Mouse (Mus musculus) midbrain, embryonic 16.5 days (tissue): ENCODE measurements around the gene Thada. TPM values are rescaled to one million over a fixed set of nuclear protein-coding genes. Genes with fewer than 3 reads are reported as not detected.

Experiments
- ATAC-seq: fragments of 200-750 bp; cut with Nextera tagmentation; 2 replicates; pipeline ENCODE4 v1.8.0; 2017; ENCODE audit warnings: moderate TSS enrichment
- H3K27ac ChIP-seq: fragments of 300-500 bp; sonication (generic); 2 replicates; pipeline ENCODE4 v1.5.1; 2014; ENCODE audit warnings: mild to moderate bottlenecking, low read length, mixed read lengths
- H3K27me3 ChIP-seq: fragments of 300-500 bp; sonication (generic); 2 replicates; pipeline ENCODE4 v1.6.1; 2014; ENCODE audit warnings: low read depth, low read length, mixed read lengths; ENCODE audit not compliant: control insufficient read depth, insufficient read depth
- H3K36me3 ChIP-seq: fragments of 300-500 bp; sonication (generic); 2 replicates; pipeline ENCODE4 v1.6.1; 2014; ENCODE audit warnings: mild to moderate bottlenecking, low read length, moderate library complexity, mixed read lengths; ENCODE audit not compliant: control insufficient read depth, insufficient read depth
- H3K4me1 ChIP-seq: fragments of 300-500 bp; sonication (generic); 2 replicates; pipeline ENCODE4 v1.6.1; 2014; ENCODE audit warnings: mild to moderate bottlenecking, low read length, mixed read lengths; ENCODE audit not compliant: control insufficient read depth, insufficient read depth
- H3K4me2 ChIP-seq: fragments of 300-500 bp; sonication (generic); 2 replicates; pipeline ENCODE4 v1.6.1; 2014; ENCODE audit warnings: mild to moderate bottlenecking, low read length, mixed read lengths
- H3K4me3 ChIP-seq: fragments of 300-500 bp; sonication (generic); 2 replicates; pipeline ENCODE4 v1.5.1; 2014; ENCODE audit warnings: low read depth, mild to moderate bottlenecking, low read length, moderate library complexity, mixed read lengths
- H3K9ac ChIP-seq: fragments of 300-500 bp; sonication (generic); 2 replicates; pipeline ENCODE4 v1.6.1; 2014; ENCODE audit warnings: low read depth, low read length, mixed read lengths
- H3K9me3 ChIP-seq: fragments of 300-500 bp; sonication (generic); replicated peaks from 2 replicates; pipeline ENCODE4 v1.6.1; 2014; ENCODE audit warnings: mild to moderate bottlenecking, low read length, mixed read lengths; ENCODE audit not compliant: control insufficient read depth, poor library complexity, severe bottlenecking
- WGBS: fragments of 180-500 bp; shearing (Covaris S2); extraction: QIAGEN DNeasy Blood & Tissue Kit; methylation state at CpG from one replicate; pipeline ENCODE4 v1.1.7; 2014; 5-methylcytosine and 5-hydroxymethylcytosine counted together
- polyA plus RNA-seq: library from polyadenylated mRNA; unstranded; fragments of >200 nt; fragmentation: Nextera tagmentation; extraction: Ambion mirVana; gene quantifications from 2 replicates; pipeline ENCODE4 v1.2.1, GENCODE M21; 2015

The Thada gene
- polyA plus RNA-seq, 1 experiment from 2014 or later = 6.5 TPM

DNA sequence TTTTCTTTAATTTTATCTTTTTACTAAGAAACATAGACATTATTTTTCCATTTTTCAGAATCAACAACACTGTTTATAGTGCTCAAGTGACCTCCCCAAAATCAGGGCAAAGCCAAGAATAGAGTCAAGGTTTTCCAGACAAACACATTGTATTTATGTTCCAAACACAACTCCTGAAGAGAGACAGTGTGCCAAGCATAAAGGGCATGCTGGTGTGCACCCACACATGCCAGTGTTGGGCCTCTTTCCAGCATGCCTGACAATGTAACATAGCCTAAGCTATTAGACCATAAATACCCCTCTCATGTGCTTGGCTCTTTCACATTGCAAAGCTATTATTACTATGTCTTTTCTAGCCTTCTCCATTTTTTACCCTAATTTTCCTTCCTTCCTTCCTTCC lies 205.8 kb downstream of the Thada start:
- no peak overlapping the region for H3K27ac ChIP-seq
- H3K9ac ChIP-seq = no peak overlapping the region
- H3K4me1 ChIP-seq = peaks cover 6% of the 10 kb centered on the region; the same call in 1 of the 2 replicates
- no peaks in the 10 kb centered on the region for H3K36me3 ChIP-seq
- no peak overlapping the region for H3K4me3 ChIP-seq
- H3K9me3 ChIP-seq = no peaks in the 10 kb centered on the region
- ATAC-seq = no peak
- no peak overlapping the region for H3K4me2 ChIP-seq
- H3K27me3 ChIP-seq = no peaks in the 10 kb centered on the region

DNA sequence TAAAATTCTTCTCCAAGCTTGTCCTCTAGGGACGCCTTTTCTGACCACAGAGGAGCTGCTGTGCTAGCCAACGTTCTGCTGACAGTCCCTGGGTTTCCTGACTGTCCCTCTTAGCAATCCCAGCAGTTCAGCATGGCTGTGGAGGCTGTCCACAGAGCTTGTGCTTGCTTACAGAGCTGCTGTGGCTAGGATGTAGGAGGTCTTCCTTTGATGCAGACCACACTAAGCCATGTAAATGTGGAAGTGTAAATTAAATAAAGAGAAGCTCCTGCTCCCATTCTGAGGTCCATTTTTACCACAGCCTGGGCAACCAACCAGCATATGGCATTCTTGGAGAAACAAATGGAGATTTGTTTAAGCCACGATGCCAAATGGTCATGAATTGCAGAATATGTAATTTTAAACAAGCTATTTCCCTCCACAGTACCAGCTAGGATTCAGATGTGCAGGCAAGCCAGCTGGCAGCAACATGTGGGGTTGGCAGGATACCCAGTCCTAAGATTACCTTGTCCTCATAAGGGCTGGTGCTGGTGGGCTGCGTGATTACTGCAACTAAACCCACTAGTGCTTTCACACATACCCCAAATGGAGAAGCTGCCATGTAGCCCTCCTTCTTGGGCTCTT lies 207.3 kb downstream of the Thada start:
- peak; percentile 51; the same call in 1 of the 2 replicates for ATAC-seq
- H3K27me3 ChIP-seq = no peaks in the 10 kb centered on the region
- WGBS = 58% methylated on average over 4 of the region's 4 CpGs
- no peak overlapping the region for H3K4me3 ChIP-seq
- H3K9me3 ChIP-seq = no peaks in the 10 kb centered on the region
- peak overlapping the region; percentile 2; the same call in 1 of the 2 replicates for H3K27ac ChIP-seq
- H3K9ac ChIP-seq = no peak overlapping the region
- peaks cover 6% of the 10 kb centered on the region; the same call in 1 of the 2 replicates for H3K4me1 ChIP-seq
- H3K4me2 ChIP-seq = no peak overlapping the region
- no peaks in the 10 kb centered on the region for H3K36me3 ChIP-seq

DNA sequence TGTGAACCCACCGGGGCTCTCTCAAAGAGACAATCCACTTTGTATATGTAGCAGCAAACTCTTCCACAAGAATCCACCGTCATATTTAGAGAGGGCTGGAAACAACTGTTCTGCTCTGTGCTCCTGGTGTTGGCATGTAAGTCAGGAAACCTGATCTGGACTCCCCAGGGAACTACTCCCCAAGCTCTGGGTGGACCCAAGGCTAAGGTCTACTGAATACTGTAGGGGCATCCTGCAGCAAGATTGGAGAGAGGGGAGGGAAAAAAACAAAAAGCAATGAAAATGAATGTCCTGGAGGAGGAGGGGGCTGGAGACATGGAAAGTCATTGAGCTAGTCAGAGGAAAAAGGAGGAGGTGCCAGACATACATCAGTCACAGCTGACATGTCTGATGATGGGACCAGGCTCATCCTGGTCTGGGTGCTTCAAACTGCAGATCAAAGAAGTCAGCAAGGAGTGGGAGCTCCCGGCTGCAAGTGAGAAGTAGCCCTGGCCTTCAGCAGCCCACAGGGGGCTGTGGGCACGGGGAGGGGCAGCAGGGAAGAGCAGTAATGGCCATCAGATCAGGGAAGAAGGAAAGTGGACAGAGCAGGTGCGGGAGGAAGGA lies 208.0 kb downstream of the Thada start:
- Histone ChIP-seq H3K9me3 (no peaks in the 10 kb centered on the region), H3K27me3 (no peaks in the 10 kb centered on the region), H3K9ac (no peak overlapping the region), H3K4me3 (no peak overlapping the region), H3K36me3 (no peaks in the 10 kb centered on the region), H3K4me2 (no peak overlapping the region), H3K27ac (peak overlapping the region; percentile 2; the same call in 1 of the 2 replicates), H3K4me1 (peaks cover 6% of the 10 kb centered on the region; the same call in 1 of the 2 replicates)
- 83% methylated on average over 5 of the region's 5 CpGs for WGBS
- no peak; the same call in 1 of the 2 replicates for ATAC-seq

GRCm38 (mm10) chr17:84256278-84256819 lies 209.7 kb downstream of the Thada start:
- Histone ChIP-seq H3K36me3 (no peaks in the 10 kb centered on the region), H3K27ac (no peak overlapping the region), H3K9ac (no peak overlapping the region), H3K4me2 (no peak overlapping the region), H3K27me3 (no peaks in the 10 kb centered on the region), H3K4me1 (peaks cover 6% of the 10 kb centered on the region; the same call in 1 of the 2 replicates), H3K4me3 (no peak overlapping the region), H3K9me3 (no peaks in the 10 kb centered on the region)
- 75% methylated on average over 9 of the region's 9 CpGs for WGBS
- no peak for ATAC-seq

DNA sequence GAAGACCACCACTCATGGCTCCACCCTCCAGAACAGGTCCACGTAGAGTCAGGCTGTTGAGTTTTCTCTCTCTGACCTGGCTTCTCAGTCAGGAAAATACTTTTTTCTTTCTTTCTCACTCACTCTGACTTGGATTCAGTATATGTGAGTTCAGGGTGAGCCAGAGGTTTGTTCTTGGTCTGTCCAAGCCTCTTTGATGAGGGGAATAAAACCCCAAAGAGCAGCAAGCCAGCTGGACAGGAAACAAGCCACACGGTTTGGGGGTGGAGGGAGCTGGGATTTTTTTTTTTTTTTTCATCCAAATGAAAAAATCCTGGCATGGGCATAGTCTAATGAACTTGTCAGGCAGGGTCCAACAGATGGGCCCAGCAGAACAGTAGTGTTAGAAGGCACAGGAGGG lies 210.2 kb downstream of the Thada start:
- 63% methylated on average over 2 of the region's 2 CpGs for WGBS
- no peak for ATAC-seq
- Histone ChIP-seq H3K4me3 (no peak overlapping the region), H3K4me1 (peaks cover 6% of the 10 kb centered on the region; the same call in 1 of the 2 replicates), H3K27ac (no peak overlapping the region), H3K9me3 (no peaks in the 10 kb centered on the region), H3K4me2 (no peak overlapping the region), H3K9ac (no peak overlapping the region), H3K36me3 (no peaks in the 10 kb centered on the region), H3K27me3 (no peaks in the 10 kb centered on the region)

- no peak overlapping the region for H3K27ac ChIP-seq
- no peak overlapping the region for H3K9ac ChIP-seq
- no peaks in the 10 kb centered on the region for H3K4me1 ChIP-seq
- H3K4me3 ChIP-seq = no peak overlapping the region
- ATAC-seq = no peak
- no peaks in the 10 kb centered on the region for H3K9me3 ChIP-seq
- no peaks in the 10 kb centered on the region for H3K36me3 ChIP-seq
- no peaks in the 10 kb centered on the region for H3K27me3 ChIP-seq
- H3K4me2 ChIP-seq = no peak overlapping the region
- WGBS = 89% methylated on average over 3 of the region's 3 CpGs
Measured at GRCm38 (mm10) chr17:84251426-84251825, 214.6 kb downstream of the Thada start.

DNA sequence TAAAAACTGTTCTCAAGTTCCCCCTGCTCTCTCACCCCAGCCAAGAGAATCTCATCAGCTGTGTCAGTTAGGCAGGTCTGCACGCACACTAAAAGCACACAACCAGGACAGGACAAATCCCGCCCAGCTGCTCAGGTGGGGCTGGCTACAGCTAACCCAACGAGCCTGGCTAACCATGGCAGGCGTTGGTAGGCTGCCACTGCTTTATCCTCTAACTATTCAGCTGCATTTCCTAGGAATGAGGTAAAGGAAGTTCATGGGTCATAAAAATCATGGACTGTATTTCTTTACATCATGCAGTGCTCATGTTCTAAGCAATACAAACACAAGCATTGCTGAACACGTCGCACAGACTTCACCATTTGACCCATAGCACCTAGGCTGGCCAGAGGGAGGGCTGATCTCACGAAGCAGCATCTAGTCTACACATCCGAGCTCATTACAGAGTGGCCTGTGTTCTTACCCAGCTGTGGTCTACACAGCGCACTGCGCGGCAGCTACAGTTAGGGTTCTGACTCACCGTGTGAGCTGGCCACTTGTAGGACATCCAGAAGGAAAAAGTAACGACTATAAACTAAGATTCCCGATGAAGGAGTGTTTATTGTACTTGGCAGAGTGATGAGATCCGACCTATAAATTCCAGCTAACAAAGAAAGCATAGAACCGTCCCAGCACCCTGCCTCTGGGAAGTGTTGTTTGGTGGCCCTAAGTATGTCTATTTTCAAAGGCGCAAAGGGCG lies 221.7 kb downstream of the Thada start:
- Histone ChIP-seq H3K9me3 (no peaks in the 10 kb centered on the region), H3K4me2 (no peak overlapping the region), H3K27me3 (no peaks in the 10 kb centered on the region), H3K9ac (no peak overlapping the region), H3K36me3 (no peaks in the 10 kb centered on the region), H3K4me3 (no peak overlapping the region), H3K27ac (no peak overlapping the region), H3K4me1 (no peaks in the 10 kb centered on the region)
- ATAC-seq = no peak
- 89% methylated on average over 18 of the region's 18 CpGs for WGBS

DNA sequence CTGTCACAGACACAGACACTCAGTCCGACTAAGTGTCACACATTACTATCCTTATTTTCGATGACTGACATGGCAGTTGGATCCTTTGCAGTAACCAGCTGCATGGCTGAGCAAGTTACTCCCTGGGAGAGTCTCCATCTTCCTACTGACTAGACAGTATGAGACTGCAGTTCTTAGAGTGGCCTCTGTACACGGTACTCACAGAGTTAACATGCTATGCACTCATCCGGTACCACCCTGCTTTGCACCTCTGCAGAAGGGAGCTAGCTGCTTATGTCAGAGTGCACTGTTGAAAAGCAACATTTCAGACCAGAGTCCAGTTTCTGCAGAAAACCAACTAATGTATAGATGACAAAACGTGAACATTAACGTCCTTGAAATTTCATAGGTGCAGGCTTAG lies 222.2 kb downstream of the Thada start:
- WGBS = 86% methylated on average over 6 of the region's 6 CpGs
- no peak overlapping the region for H3K27ac ChIP-seq
- no peak for ATAC-seq
- no peak overlapping the region for H3K4me3 ChIP-seq
- H3K9ac ChIP-seq = no peak overlapping the region
- H3K27me3 ChIP-seq = no peaks in the 10 kb centered on the region
- no peaks in the 10 kb centered on the region for H3K4me1 ChIP-seq
- no peaks in the 10 kb centered on the region for H3K9me3 ChIP-seq
- no peaks in the 10 kb centered on the region for H3K36me3 ChIP-seq
- H3K4me2 ChIP-seq = no peak overlapping the region
